Mouse (Mus musculus) stomach, embryonic 16.5 days (tissue): ENCODE results near the gene Tnfrsf13b. TPM values are rescaled to one million over a fixed set of nuclear protein-coding genes. Genes with fewer than 3 reads are reported as not detected.

Source experiments
- ATAC-seq: fragments of 200-750 bp; cut with Nextera tagmentation; 2 replicates; pipeline ENCODE4 v1.8.0; 2017; ENCODE audit warnings: moderate number of reproducible peaks, moderate TSS enrichment; ENCODE audit not compliant: insufficient read depth, low FRiP score
- H3K27ac ChIP-seq: fragments of 300-500 bp; sonication (generic); 2 replicates; pipeline ENCODE4 v1.5.1; 2014; ENCODE audit warnings: low read length
- H3K27me3 ChIP-seq: fragments of 300-500 bp; sonication (generic); 2 replicates; pipeline ENCODE4 v1.6.1; 2014; ENCODE audit warnings: low read length, control low read depth, mixed read lengths; ENCODE audit not compliant: control insufficient read depth, insufficient read depth
- H3K36me3 ChIP-seq: fragments of 300-500 bp; sonication (generic); 2 replicates; pipeline ENCODE4 v1.6.1; 2014; ENCODE audit warnings: low read length; ENCODE audit not compliant: control insufficient read depth, insufficient read depth
- H3K4me1 ChIP-seq: fragments of 300-500 bp; sonication (generic); 2 replicates; pipeline ENCODE4 v1.6.1; 2014; ENCODE audit warnings: low read length, control low read depth, mixed read lengths; ENCODE audit not compliant: control insufficient read depth, insufficient read depth
- H3K4me2 ChIP-seq: fragments of 300-500 bp; sonication (generic); 2 replicates; pipeline ENCODE4 v1.6.1; 2014; ENCODE audit warnings: low read depth, low read length, mixed read lengths
- H3K4me3 ChIP-seq: fragments of 300-500 bp; sonication (generic); replicated peaks from 2 replicates; pipeline ENCODE4 v1.5.1; 2014; ENCODE audit warnings: mild to moderate bottlenecking, low read length
- H3K9ac ChIP-seq: fragments of 300-500 bp; sonication (generic); 2 replicates; pipeline ENCODE4 v1.6.1; 2014; ENCODE audit warnings: low read length
- H3K9me3 ChIP-seq: fragments of 300-500 bp; sonication (generic); replicated peaks from 2 replicates; pipeline ENCODE4 v1.6.1; 2016; ENCODE audit warnings: low read length, control low read depth; ENCODE audit not compliant: control insufficient read depth
- WGBS: fragments of 180-500 bp; shearing (Covaris S2); extraction: QIAGEN DNeasy Blood & Tissue Kit; methylation state at CpG from one replicate; pipeline ENCODE4 v1.1.7; 2014; 5-methylcytosine and 5-hydroxymethylcytosine counted together
- polyA plus RNA-seq: library from polyadenylated mRNA; unstranded; fragments of >200 nt; fragmentation: Nextera tagmentation; extraction: Ambion mirVana; gene quantifications from 2 replicates; pipeline ENCODE4 v1.2.1, GENCODE M21; 2015

The Tnfrsf13b gene
- polyA plus RNA-seq, 1 experiment from 2014 or later, result 2.9 TPM

DNA sequence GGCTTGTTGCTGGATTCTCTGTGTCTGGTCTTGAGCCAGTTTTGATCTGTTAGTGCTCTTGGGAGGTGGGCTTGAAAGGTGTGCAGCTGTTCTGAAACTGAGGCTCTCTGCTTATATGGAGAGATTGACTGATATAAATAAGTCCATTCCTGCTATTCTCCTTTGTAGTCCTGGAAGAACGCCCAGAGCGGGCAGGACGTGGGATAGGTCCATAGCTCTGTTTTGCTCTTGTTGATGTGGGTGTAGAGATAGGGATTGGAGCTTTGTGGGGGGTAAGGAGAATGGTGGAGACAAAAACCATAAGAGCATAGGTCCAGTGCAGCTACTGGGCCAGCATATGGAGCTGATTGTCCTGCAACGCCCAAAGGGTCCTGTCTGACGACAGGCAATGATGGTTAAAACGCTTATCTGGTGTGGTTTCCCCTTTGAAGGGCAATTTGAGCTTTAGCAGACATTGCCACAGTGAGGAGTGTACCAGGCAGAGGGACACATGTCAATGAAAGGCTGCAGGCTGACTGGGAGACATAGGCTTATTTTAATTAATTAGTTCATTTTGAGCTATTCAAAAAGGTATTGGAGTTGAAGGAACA is 16.5 kb downstream of the Tnfrsf13b start:
- H3K4me3 ChIP-seq, result no peak overlapping the region
- no peak overlapping the region for H3K9ac ChIP-seq
- no peaks in the 10 kb centered on the region for H3K27me3 ChIP-seq
- H3K36me3 ChIP-seq, result no peaks in the 10 kb centered on the region
- peaks cover 4% of the 10 kb centered on the region; the same call in 1 of the 2 replicates for H3K4me1 ChIP-seq
- no peak for ATAC-seq
- no peak overlapping the region for H3K4me2 ChIP-seq
- 67% methylated on average over 6 of the region's 6 CpGs for WGBS
- no peak overlapping the region for H3K27ac ChIP-seq
- no peaks in the 10 kb centered on the region for H3K9me3 ChIP-seq

DNA sequence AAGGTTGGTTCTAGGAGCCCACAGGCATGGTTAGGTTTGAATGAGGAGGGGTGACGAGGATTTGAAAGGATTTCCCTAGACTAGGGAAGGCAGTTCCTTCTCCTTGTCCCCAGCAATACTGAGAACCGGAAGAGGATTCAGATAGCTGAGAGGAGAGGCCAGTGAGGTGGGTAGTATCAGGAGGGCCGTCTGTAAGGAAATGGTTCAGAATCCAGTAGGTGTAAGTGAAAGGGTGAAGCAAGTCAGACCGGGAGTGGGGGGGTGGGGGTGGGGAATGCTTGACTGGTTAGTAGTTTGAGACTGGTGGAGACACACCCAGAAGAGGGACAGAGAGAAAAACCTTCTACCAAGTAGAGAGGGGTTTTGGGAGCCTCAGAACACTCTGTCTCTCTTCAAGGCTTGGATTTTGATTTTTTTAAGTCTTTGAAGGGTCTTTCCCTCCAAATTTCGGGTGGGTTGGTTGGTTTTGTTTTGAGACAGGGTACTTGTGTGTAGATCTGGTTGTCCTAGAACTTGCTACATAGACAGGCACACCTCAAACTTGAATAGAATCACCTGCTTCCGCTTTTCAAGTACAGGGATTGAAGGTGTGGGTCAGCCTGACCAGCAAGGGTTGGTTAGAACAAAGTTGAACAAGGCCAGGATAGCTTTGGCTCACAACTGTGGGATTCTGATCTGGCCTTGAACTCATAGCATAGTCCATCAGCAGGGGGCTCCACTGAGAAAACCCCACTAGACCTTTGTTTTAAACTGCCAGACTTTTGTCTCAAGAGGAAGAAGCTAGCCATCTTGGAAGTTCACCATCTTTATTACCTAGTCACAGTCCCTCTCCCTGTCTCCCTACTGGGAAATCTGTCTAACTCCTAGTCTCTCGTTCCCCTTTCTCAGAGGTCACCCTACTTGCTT is 17.3 kb downstream of the Tnfrsf13b start:
- WGBS, result 72% methylated on average over 7 of the region's 7 CpGs
- H3K9me3 ChIP-seq, result no peaks in the 10 kb centered on the region
- H3K36me3 ChIP-seq, result no peaks in the 10 kb centered on the region
- H3K27me3 ChIP-seq, result no peaks in the 10 kb centered on the region
- H3K4me1 ChIP-seq, result peaks cover 4% of the 10 kb centered on the region; the same call in 1 of the 2 replicates
- no peak for ATAC-seq
- H3K9ac ChIP-seq, result no peak overlapping the region
- H3K4me3 ChIP-seq, result no peak overlapping the region
- no peak overlapping the region for H3K27ac ChIP-seq
- no peak overlapping the region for H3K4me2 ChIP-seq

DNA sequence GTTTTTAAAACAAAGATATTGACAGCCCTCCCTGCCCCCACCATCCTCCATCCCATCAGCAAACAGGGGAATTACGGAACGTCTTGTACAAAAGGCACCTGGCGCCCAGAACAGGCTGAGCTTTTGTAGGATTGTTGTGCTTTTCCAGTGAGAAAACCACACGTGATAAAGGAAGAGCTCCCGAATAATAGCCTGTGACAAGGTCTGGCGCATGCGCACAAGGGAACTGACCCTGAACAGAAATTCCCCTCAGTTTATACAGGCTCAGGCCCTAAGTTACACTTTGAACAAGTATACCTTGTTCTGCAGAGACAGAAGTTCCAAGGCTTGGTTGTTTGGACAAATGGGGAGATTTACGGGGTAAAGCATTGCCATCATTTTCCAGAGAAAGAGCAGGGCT is 19.0 kb downstream of the Tnfrsf13b start:
- Histone ChIP-seq H3K27ac (no peak overlapping the region), H3K27me3 (no peaks in the 10 kb centered on the region), H3K4me3 (no peak overlapping the region), H3K36me3 (no peaks in the 10 kb centered on the region), H3K9ac (no peak overlapping the region), H3K4me2 (no peak overlapping the region), H3K4me1 (peaks cover 4% of the 10 kb centered on the region; the same call in 1 of the 2 replicates), H3K9me3 (no peaks in the 10 kb centered on the region)
- WGBS, result 48% methylated on average over 8 of the region's 8 CpGs
- ATAC-seq, result no peak

DNA sequence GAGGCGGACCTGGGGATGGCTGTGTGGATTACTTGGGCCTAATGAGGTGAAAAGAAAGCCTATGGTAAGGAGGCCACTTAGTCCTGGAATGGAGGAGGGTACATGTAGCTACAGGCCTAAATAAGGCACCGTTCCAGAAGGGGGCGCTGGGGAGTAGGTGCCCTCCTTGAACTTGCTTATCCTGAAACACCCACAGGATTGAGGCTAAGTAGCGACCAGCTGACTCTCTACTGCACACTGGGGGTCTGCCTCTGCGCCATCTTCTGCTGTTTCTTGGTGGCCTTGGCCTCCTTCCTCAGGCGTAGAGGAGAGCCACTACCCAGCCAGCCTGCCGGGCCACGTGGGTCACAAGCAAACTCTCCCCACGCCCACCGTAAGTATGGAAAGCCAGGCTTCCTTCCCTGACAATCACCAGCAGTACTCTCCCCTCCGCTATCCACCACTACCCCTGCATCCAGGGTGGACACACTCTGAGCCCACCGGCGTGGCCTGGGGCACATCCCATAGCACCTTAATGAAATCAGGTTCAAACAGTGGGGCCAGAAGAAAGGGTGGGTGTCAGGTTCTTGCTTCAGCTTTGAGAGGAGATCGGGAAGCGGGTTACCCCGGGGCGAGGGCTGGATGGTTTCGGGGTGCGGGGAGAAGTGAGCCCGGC is 20.2 kb downstream of the Tnfrsf13b start:
- no peak; the same call in 1 of the 2 replicates for ATAC-seq
- Histone ChIP-seq H3K27ac (no peak overlapping the region), H3K36me3 (no peaks in the 10 kb centered on the region), H3K9me3 (no peaks in the 10 kb centered on the region), H3K27me3 (no peaks in the 10 kb centered on the region), H3K9ac (peak overlapping the region; percentile 68), H3K4me3 (peak overlapping the region; percentile 42), H3K4me1 (peaks cover 4% of the 10 kb centered on the region; the same call in 1 of the 2 replicates), H3K4me2 (peak overlapping the region; percentile 63)
- 25% methylated on average over 20 of the region's 20 CpGs for WGBS

DNA sequence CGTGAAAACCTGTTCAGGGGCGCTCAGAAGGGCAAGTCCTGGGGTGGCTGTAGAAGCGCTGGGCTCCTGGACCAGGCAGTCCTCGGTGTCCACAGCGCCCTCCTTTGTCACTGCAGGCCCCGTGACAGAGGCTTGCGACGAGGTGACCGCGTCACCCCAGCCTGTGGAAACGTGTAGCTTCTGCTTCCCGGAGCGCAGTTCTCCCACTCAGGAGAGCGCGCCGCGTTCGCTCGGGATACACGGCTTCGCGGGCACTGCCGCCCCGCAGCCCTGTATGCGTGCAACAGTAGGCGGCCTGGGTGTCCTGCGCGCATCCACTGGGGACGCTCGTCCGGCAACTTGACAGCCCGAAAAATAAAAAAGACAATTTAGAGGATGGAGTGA is 20.7 kb downstream of the Tnfrsf13b start:
- H3K27me3 ChIP-seq, result no peaks in the 10 kb centered on the region
- H3K4me2 ChIP-seq, result peak overlapping the region; percentile 63
- H3K4me3 ChIP-seq, result peak overlapping the region; percentile 42
- no peak overlapping the region for H3K27ac ChIP-seq
- peaks cover 4% of the 10 kb centered on the region; the same call in 1 of the 2 replicates for H3K4me1 ChIP-seq
- ATAC-seq, result no peak
- no peaks in the 10 kb centered on the region for H3K9me3 ChIP-seq
- H3K36me3 ChIP-seq, result no peaks in the 10 kb centered on the region
- 7% methylated on average over 32 of the region's 32 CpGs for WGBS
- H3K9ac ChIP-seq, result peak overlapping the region; percentile 68

DNA sequence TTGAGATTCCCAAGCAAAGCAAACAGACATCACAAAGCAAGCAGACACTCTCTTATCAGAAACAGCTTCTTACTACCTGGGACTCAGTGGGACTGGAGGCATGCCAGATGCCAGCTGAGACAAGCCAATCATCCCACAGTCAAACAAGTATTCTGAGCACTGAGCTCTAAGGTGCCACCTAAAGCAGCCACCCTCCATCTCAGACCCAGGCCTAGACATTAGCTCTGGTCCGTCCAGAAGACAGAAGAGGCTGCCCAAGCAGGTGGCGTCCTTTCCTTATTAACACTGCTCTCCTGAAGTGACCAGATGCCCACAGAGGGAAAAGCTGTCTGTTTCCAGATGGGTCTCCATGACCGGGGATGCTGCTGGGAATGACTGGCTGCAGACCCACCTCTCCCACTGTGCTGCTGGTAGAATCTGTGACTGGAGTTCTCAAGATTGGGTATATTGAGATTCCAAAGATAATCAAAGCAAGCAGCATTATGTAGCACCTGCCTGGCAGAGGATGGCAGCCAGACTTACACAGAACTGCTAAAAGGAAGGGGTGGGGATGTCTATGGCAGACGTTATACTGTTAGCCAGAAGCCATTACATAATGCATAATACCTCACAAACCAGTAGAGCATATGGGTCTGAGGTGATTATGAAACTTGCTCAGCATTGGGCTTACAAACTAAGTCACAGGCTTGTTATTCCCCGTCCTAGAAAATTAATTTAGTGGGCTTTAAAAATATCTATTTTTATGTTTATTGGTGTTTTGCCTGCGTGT is 23.9 kb downstream of the Tnfrsf13b start:
- Histone ChIP-seq H3K27ac (no peak overlapping the region), H3K4me3 (no peak overlapping the region), H3K9ac (no peak overlapping the region), H3K4me1 (peaks cover 4% of the 10 kb centered on the region; the same call in 1 of the 2 replicates), H3K9me3 (no peaks in the 10 kb centered on the region), H3K36me3 (peaks cover 10% of the 10 kb centered on the region; the same call in 1 of the 2 replicates), H3K4me2 (no peak overlapping the region), H3K27me3 (no peaks in the 10 kb centered on the region)
- ATAC-seq, result no peak
- 74% methylated on average over 6 of the region's 6 CpGs for WGBS

DNA sequence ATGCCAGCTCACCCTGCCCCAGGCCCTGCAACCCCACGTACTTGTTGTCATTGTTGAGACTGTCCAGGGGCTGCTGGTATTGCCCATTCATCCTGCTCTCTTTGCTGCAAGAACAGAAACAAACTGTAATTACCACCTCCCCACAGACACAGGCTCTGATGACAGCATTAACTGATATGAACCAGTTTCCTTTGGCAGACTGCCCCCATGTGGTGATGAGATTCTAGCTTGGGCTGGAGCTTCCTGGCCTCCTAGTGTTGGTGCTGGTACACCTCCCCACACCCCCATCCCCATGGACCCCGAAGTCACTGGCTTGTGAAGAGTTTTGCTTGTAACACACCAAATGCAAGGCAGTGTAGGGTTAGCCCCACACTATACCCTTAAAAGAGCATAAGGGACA is 29.2 kb downstream of the Tnfrsf13b start:
- 84% methylated on average over 2 of the region's 2 CpGs for WGBS
- ATAC-seq, result no peak
- H3K27ac ChIP-seq, result no peak overlapping the region
- H3K9ac ChIP-seq, result no peak overlapping the region
- no peaks in the 10 kb centered on the region for H3K4me1 ChIP-seq
- no peaks in the 10 kb centered on the region for H3K27me3 ChIP-seq
- H3K4me3 ChIP-seq, result no peak overlapping the region
- no peak overlapping the region for H3K4me2 ChIP-seq
- peaks cover 33% of the 10 kb centered on the region for H3K36me3 ChIP-seq
- no peaks in the 10 kb centered on the region for H3K9me3 ChIP-seq

DNA sequence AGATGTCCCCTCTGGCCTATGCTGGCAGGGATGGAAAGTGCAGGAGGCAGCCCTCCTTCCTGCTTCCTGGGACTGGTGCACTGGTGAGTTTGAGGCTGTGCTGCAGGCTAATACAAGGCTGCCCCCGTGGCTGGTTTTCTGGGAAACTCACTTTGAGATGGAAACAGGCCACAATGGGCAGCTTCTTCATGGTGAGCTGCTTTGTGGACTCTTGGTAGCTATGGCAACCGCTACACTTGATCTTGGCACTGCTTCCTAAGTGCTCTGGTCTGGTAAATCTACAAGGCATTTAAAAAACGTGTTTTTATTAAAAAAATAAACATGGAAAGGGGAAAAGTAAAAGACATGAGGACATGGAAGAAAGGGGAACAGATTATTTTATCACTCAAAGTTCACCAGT is 31.6 kb downstream of the Tnfrsf13b start:
- no peaks in the 10 kb centered on the region for H3K9me3 ChIP-seq
- no peak overlapping the region for H3K4me2 ChIP-seq
- no peak overlapping the region for H3K9ac ChIP-seq
- H3K4me3 ChIP-seq, result no peak overlapping the region
- 67% methylated on average over 3 of the region's 3 CpGs for WGBS
- no peak overlapping the region for H3K27ac ChIP-seq
- H3K27me3 ChIP-seq, result no peaks in the 10 kb centered on the region
- no peaks in the 10 kb centered on the region for H3K4me1 ChIP-seq
- peaks cover 40% of the 10 kb centered on the region for H3K36me3 ChIP-seq
- no peak for ATAC-seq
